Mouse (Mus musculus): ENCODE results near the gene Gm11111. TPM values are rescaled to one million over a fixed set of nuclear protein-coding genes. Genes with fewer than 3 reads are reported as not detected.

Gene Gm11111
- not detected in 2 replicates for polyA plus RNA-seq (2012; rRNA removed)
- not detected in 2 replicates for polyA plus RNA-seq (2014; fragmentation: Nextera tagmentation; extraction: Ambion mirVana)

GRCm38 (mm10) chr5:98552395-98552794 is at the start of gene Gm11111:
TSS of gene Gm11111 (plus strand) at chr5:98552695.
- Histone ChIP-seq H3K4me3 (replicated peaks; ENCODE audit: low read length) (no peak within 1 kb of the TSS), H3K4me2 (replicated peaks; ENCODE audit: low read depth, low read length, severe bottlenecking) (no peak within 1 kb of the TSS), H3K9ac (ENCODE audit: low read depth, low read length, severe bottlenecking) (no peak within 1 kb of the TSS), H3K9me3 (ENCODE audit: control insufficient read depth, low read length) (no peaks in the 10 kb centered on the region), H3K27me3 (ENCODE audit: control insufficient read depth, insufficient read depth, low read length) (no peaks in the 10 kb centered on the region), H3K36me3 (ENCODE audit: control insufficient read depth, insufficient read depth, low read length) (no peaks in the 10 kb centered on the region), H3K27ac (replicated peaks; ENCODE audit: low read depth, low read length) (no peak within 1 kb of the TSS), H3K4me1 (ENCODE audit: control insufficient read depth, insufficient read depth, low read length) (0 out of 2 replicates have a peak, but pooled peaks cover 3% of the 10 kb centered on the region)
- DNase-seq (ENCODE audit: low spot score), result no peak
- no peak for TF ChIP-seq POLR2A (IDR thresholded peaks at IDR 0.05; ENCODE audit: borderline replicate concordance, extremely low read depth, insufficient read depth, insufficient read length)
- no peak for ATAC-seq (ENCODE audit: low FRiP score, low read depth)

GRCm38 (mm10) chr5:98516214-98516613 is 36.3 kb upstream of the Gm11111 start:
- no peak overlapping the region for H3K4me2 ChIP-seq (replicated peaks; ENCODE audit: low read depth, low read length, severe bottlenecking)
- H3K27ac ChIP-seq (replicated peaks; ENCODE audit: low read depth, low read length), result no peak overlapping the region
- ATAC-seq (ENCODE audit: low FRiP score, low read depth) (no peak), DNase-seq (ENCODE audit: low spot score) (no peak)
- H3K27me3 ChIP-seq (ENCODE audit: control insufficient read depth, insufficient read depth, low read length), result no peaks in the 10 kb centered on the region
- H3K36me3 ChIP-seq (ENCODE audit: control insufficient read depth, insufficient read depth, low read length), result no peaks in the 10 kb centered on the region
- H3K4me1 ChIP-seq (ENCODE audit: control insufficient read depth, insufficient read depth, low read length), result no peaks in the 10 kb centered on the region
- no peak overlapping the region for H3K9ac ChIP-seq (ENCODE audit: low read depth, low read length, severe bottlenecking)
- TF ChIP-seq POLR2A (IDR thresholded peaks at IDR 0.05; ENCODE audit: borderline replicate concordance, extremely low read depth, insufficient read depth, insufficient read length), result no peak
- H3K4me3 ChIP-seq (replicated peaks; ENCODE audit: low read length), result no peak overlapping the region
- 72% methylated on average over 7 of the region's 7 CpGs for WGBS
- no peaks in the 10 kb centered on the region for H3K9me3 ChIP-seq (ENCODE audit: control insufficient read depth, low read length)

GRCm38 (mm10) chr5:98520118-98520517 is 32.4 kb upstream of the Gm11111 start:
- no peak overlapping the region for H3K27ac ChIP-seq (replicated peaks; ENCODE audit: low read depth, low read length)
- H3K4me3 ChIP-seq (replicated peaks; ENCODE audit: low read length), result no peak overlapping the region
- no peak for ATAC-seq (ENCODE audit: low FRiP score, low read depth)
- H3K9me3 ChIP-seq (ENCODE audit: control insufficient read depth, low read length), result no peaks in the 10 kb centered on the region
- DNase-seq (ENCODE audit: low spot score), result no peak
- H3K36me3 ChIP-seq (ENCODE audit: control insufficient read depth, insufficient read depth, low read length), result no peaks in the 10 kb centered on the region
- H3K9ac ChIP-seq (ENCODE audit: low read depth, low read length, severe bottlenecking), result no peak overlapping the region
- no peak overlapping the region for H3K4me2 ChIP-seq (replicated peaks; ENCODE audit: low read depth, low read length, severe bottlenecking)
- no peaks in the 10 kb centered on the region for H3K27me3 ChIP-seq (ENCODE audit: control insufficient read depth, insufficient read depth, low read length)
- no peak for TF ChIP-seq POLR2A (IDR thresholded peaks at IDR 0.05; ENCODE audit: borderline replicate concordance, extremely low read depth, insufficient read depth, insufficient read length)
- WGBS, result 59% methylated on average over 2 of the region's 2 CpGs
- H3K4me1 ChIP-seq (ENCODE audit: control insufficient read depth, insufficient read depth, low read length), result no peaks in the 10 kb centered on the region

GRCm38 (mm10) chr5:98522270-98522977 is 30.1 kb upstream of the Gm11111 start:
- H3K4me1 ChIP-seq (ENCODE audit: control insufficient read depth, insufficient read depth, low read length), result no peaks in the 10 kb centered on the region
- H3K36me3 ChIP-seq (ENCODE audit: control insufficient read depth, insufficient read depth, low read length), result no peaks in the 10 kb centered on the region
- 93% methylated on average over 7 of the region's 7 CpGs for WGBS
- no peaks in the 10 kb centered on the region for H3K27me3 ChIP-seq (ENCODE audit: control insufficient read depth, insufficient read depth, low read length)
- no peak overlapping the region for H3K4me3 ChIP-seq (replicated peaks; ENCODE audit: low read length)
- no peak overlapping the region for H3K9ac ChIP-seq (ENCODE audit: low read depth, low read length, severe bottlenecking)
- no peak for ATAC-seq (ENCODE audit: low FRiP score, low read depth)
- no peak overlapping the region for H3K27ac ChIP-seq (replicated peaks; ENCODE audit: low read depth, low read length)
- no peak overlapping the region for H3K4me2 ChIP-seq (replicated peaks; ENCODE audit: low read depth, low read length, severe bottlenecking)
- H3K9me3 ChIP-seq (ENCODE audit: control insufficient read depth, low read length), result no peaks in the 10 kb centered on the region
- DNase-seq (ENCODE audit: low spot score), result no peak
- no peak for TF ChIP-seq POLR2A (IDR thresholded peaks at IDR 0.05; ENCODE audit: borderline replicate concordance, extremely low read depth, insufficient read depth, insufficient read length)

- no peak for TF ChIP-seq POLR2A (IDR thresholded peaks at IDR 0.05; ENCODE audit: borderline replicate concordance, extremely low read depth, insufficient read depth, insufficient read length)
- no peak for ATAC-seq (ENCODE audit: low FRiP score, low read depth)
- WGBS, result 85% methylated on average over 7 of the region's 7 CpGs
Measured at GRCm38 (mm10) chr5:98523050-98523449, 29.4 kb upstream of the Gm11111 start.

More at GRCm38 (mm10) chr5:98523050-98523449, 29.4 kb upstream of the Gm11111 start:
- Histone ChIP-seq H3K4me2 (replicated peaks; ENCODE audit: low read depth, low read length, severe bottlenecking) (no peak overlapping the region), H3K9ac (ENCODE audit: low read depth, low read length, severe bottlenecking) (no peak overlapping the region), H3K4me1 (ENCODE audit: control insufficient read depth, insufficient read depth, low read length) (no peaks in the 10 kb centered on the region), H3K27ac (replicated peaks; ENCODE audit: low read depth, low read length) (no peak overlapping the region), H3K9me3 (ENCODE audit: control insufficient read depth, low read length) (no peaks in the 10 kb centered on the region), H3K27me3 (ENCODE audit: control insufficient read depth, insufficient read depth, low read length) (no peaks in the 10 kb centered on the region), H3K36me3 (ENCODE audit: control insufficient read depth, insufficient read depth, low read length) (no peaks in the 10 kb centered on the region), H3K4me3 (replicated peaks; ENCODE audit: low read length) (no peak overlapping the region)
- DNase-seq (ENCODE audit: low spot score), result no peak

Measured in limb, embryonic 14.5 days (tissue).